ENCODE assay signal across 21 mouse cellular contexts in genomic region chr5:149402029-149402428, GRCm38 (mm10). TPM values are rescaled to one million over a fixed set of nuclear protein-coding genes. Genes with fewer than 3 reads are reported as not detected.
"Had no signal": no experiment of that assay in that cellular context is flagged by ENCODE, and none has a peak within 500 bp of the region (broad histone marks: within the 10 kb centered on the region; RNA-seq: fewer than 3 reads in every experiment).

No protein-coding gene starts in this region.

- DNase-seq: kidney, adult 11 months; kidney, adult 8-10 months; kidney, postnatal 10 days; kidney, postnatal 4 days; left cerebral cortex, postnatal 4 days had no signal

- H3K27ac ChIP-seq: intestine, embryonic 15.5 days; kidney, embryonic 15.5 days; limb, embryonic 12.5 days; limb, embryonic 15.5 days; liver, embryonic 14.5 days; midbrain, embryonic 10.5 days; midbrain, embryonic 13.5 days had no signal

- H3K4me1 ChIP-seq: intestine, embryonic 15.5 days; kidney, embryonic 15.5 days; limb, embryonic 12.5 days; midbrain, embryonic 10.5 days had no signal

- H3K4me3 ChIP-seq: intestine, embryonic 15.5 days; kidney, embryonic 15.5 days; limb, embryonic 12.5 days; limb, embryonic 15.5 days; midbrain, embryonic 10.5 days; midbrain, embryonic 13.5 days; myocyte had no signal

- H3K27me3 ChIP-seq: intestine, embryonic 15.5 days; kidney, embryonic 15.5 days; limb, embryonic 12.5 days; limb, embryonic 15.5 days; megakaryocyte, embryonic 14.5 days; midbrain, embryonic 13.5 days had no signal

- ATAC-seq: intestine, embryonic 15.5 days; midbrain, embryonic 13.5 days; midbrain, embryonic 16.5 days had no signal

- H3K9ac ChIP-seq: intestine, embryonic 15.5 days; kidney, embryonic 15.5 days; limb, embryonic 12.5 days; limb, embryonic 15.5 days; liver, embryonic 14.5 days; midbrain, embryonic 13.5 days had no signal

- H3K36me3 ChIP-seq: intestine, embryonic 15.5 days; kidney, embryonic 15.5 days; limb, embryonic 12.5 days; limb, embryonic 15.5 days; midbrain, embryonic 10.5 days; midbrain, embryonic 13.5 days had no signal

- H3K9me3 ChIP-seq: intestine, embryonic 15.5 days; limb, embryonic 15.5 days; midbrain, embryonic 13.5 days had no signal

- H3K4me2 ChIP-seq: intestine, embryonic 15.5 days; kidney, embryonic 15.5 days; limb, embryonic 12.5 days; limb, embryonic 15.5 days; liver, embryonic 11.5 days; midbrain, embryonic 13.5 days had no signal

RNA-seq across cellular contexts. Expression of gene Medag, which starts 9.5 kb away (rescaled TPM):
- total RNA-seq: monocyte, adult 5-6 weeks had no signal

RNA-seq across cellular contexts. Expression of gene Tex26, which starts 37.4 kb away (rescaled TPM):
- total RNA-seq: layer of hippocampus, adult 18-20 months; left cerebral cortex, postnatal 14 days; monocyte, adult 5-6 weeks had no signal
- polyA plus RNA-seq: small intestine, adult 2 months; spleen, adult 2 months had no signal
